Mouse (Mus musculus) lung, adult 2 months (tissue): ENCODE measurements around the gene Cd163. TPM values are rescaled to one million over a fixed set of nuclear protein-coding genes. Genes with fewer than 3 reads are reported as not detected.

Experiments
- DNase-seq: peaks from one replicate; pipeline ENCODE4 v3.0.0; 2022
- H3K4me1 ChIP-seq: fragments of 200-500 bp; 2 replicates; pipeline ENCODE4 v1.6.1; 2011; ENCODE audit warnings: low read length; ENCODE audit not compliant: control insufficient read depth, insufficient read depth
- H3K4me3 ChIP-seq: fragments of 200-500 bp; replicated peaks from 2 replicates; pipeline ENCODE3; 2011; ENCODE audit warnings: low read depth, mild to moderate bottlenecking, control low read depth, low read length; ENCODE audit errors: extremely low read depth
- CTCF ChIP-seq: fragments of 200-500 bp; IDR thresholded peaks from 2 replicates; pipeline ENCODE4 v1.5.1; 2011; ENCODE audit warnings: mild to moderate bottlenecking, low read length, control low read depth; ENCODE audit not compliant: insufficient read depth
- POLR2A ChIP-seq: fragments of 200-500 bp; IDR thresholded peaks from 2 replicates; pipeline ENCODE4 v1.6.1; 2011; ENCODE audit warnings: low read depth, mild to moderate bottlenecking, control low read depth, low read length, borderline replicate concordance; ENCODE audit errors: extremely low read depth
- WGBS: fragments of 180-500 bp; shearing (Covaris S2); methylation state at CpG from one replicate; pipeline ENCODE4 v1.1.7; 2018; 5-methylcytosine and 5-hydroxymethylcytosine counted together
- polyA plus RNA-seq: library from polyadenylated mRNA; depleted of rRNA; stranded (reverse); fragments of >200 nt; gene quantifications from 2 replicates; pipeline ENCODE4 v1.2.3, GENCODE M21; 2012; rRNA removed

Gene Cd163
- polyA plus RNA-seq, 1 experiment = 1.6 TPM

GRCm38 (mm10) chr6:124353246-124353645 is 48.8 kb downstream of the Cd163 start:
- no peak overlapping the region for H3K4me3 ChIP-seq
- no peak for DNase-seq
- TF ChIP-seq POLR2A (no peak), CTCF (no peak)
- no peaks in the 10 kb centered on the region for H3K4me1 ChIP-seq
- WGBS = 58% methylated on average over 2 of the region's 2 CpGs

DNA sequence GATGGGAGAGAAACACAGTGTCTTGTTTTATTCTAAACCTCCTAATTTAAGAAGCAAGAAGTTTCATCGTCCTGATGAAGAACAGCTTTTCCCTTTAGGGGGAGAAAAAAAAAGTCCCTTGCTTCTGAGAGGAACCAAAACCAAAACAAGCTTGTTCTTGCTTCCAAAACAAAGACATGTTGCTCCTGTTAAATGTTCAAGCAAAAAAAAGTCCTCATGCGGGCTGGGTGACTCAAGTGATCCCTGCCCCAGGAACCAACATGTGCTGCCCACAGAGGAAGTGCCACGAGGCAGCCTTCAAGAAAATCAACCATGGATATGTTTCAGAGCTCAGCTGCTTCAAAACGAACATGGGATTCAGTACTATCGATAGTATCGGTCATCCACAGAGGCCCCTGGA is 54.5 kb downstream of the Cd163 start:
- WGBS = 72% methylated on average over 6 of the region's 6 CpGs
- no peak for DNase-seq
- H3K4me3 ChIP-seq = no peak overlapping the region
- H3K4me1 ChIP-seq = no peaks in the 10 kb centered on the region
- TF ChIP-seq POLR2A (no peak), CTCF (no peak)

DNA sequence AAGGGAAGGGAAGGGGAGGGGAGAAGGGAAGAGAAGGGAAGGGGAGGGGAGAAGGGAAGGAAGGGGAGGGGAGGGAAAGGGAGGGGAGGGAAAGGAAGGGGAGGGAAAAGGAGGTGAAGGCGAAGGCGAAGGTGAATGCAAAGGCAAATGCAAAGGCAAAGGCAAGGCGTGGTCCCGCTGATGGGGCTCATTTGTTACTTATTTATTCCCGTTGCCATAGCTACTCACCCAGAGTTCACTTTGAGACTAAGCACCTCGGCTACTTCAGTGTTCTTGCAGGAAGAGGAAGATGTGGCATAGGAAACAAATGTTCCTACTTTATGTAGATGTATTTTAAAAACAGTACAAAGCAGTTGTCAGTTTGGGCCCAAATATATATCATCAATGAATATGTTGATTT is 56.1 kb downstream of the Cd163 start:
- WGBS = 52% methylated on average over 6 of the region's 6 CpGs
- Histone ChIP-seq H3K4me3 (no peak overlapping the region), H3K4me1 (no peaks in the 10 kb centered on the region)
- TF ChIP-seq POLR2A (no peak), CTCF (no peak)
- DNase-seq = no peak

DNA sequence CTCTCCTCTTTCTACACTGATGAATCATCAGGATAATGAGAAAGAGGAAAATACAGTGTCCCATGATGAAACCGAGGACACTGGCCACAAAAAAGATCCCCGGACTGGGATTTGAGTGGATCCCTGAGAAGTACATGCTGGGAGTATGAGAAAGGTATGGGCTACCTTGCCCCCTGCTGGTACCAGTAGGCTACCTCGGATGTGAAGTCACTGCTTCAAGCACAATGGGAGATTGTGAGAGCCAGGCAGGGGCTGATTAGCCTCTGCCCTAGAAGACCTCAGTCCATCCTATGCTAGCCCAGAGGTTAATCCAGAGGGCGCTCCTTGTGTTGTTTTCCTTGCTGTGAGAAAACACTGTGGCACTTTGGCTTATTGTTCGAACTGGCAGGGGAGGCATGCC is 59.9 kb downstream of the Cd163 start:
- H3K4me3 ChIP-seq = no peak overlapping the region
- no peaks in the 10 kb centered on the region for H3K4me1 ChIP-seq
- TF ChIP-seq CTCF = no peak
- no peak for TF ChIP-seq POLR2A
- DNase-seq = no peak
- WGBS = 50% methylated on average over 5 of the region's 5 CpGs

DNA sequence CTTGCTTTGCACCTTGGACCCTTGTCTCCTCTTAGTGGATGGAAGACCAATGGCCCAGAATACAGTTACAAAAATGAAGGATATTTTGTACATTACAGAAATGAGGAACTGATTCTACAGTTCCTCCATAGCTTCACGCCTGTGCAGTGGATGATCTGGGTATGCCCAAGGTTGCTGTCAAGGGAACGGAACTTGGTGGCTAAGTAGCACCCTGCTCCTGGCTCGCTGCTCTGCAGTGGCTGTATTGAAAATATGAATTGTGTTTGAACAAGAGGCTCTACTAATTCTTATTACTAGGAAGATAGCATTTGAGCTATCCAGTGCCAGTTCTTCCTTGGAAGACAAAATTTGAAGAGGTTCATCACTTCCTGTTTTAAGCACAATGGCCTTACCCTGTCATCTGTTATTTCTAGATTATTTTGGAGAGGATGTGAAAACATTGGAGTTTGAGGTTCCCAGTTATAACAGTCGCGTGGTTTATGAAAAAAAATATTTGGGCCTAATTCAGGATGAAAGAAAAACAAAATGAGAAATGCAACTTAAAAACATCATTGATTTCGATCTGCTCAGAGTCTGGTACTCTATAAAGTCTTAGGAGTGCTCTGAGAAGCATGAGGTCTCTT is 69.2 kb downstream of the Cd163 start:
- DNase-seq = no peak
- Histone ChIP-seq H3K4me1 (no peaks in the 10 kb centered on the region), H3K4me3 (no peak overlapping the region)
- TF ChIP-seq CTCF = no peak
- no peak for TF ChIP-seq POLR2A
- WGBS = 73% methylated on average over 6 of the region's 6 CpGs

DNA sequence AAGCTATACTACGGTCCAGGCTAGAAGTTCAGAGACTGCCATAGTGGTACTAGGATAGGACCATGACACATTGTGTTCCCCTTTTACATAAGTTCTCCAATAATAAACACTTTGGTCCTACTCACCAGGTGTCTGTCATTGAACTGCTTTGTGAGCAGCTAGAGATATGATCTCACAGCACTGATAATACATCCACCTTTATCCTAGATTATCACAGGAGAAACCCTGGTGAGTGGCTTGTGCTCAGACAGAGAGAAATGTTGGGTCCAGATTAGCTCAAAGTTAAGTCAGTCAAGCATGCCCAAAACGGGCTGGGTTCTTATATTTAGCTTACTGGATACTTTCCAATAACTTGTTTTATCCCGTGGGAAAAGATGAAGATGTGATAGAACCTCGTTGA is 70.2 kb downstream of the Cd163 start:
- Histone ChIP-seq H3K4me3 (no peak overlapping the region), H3K4me1 (no peaks in the 10 kb centered on the region)
- TF ChIP-seq POLR2A (no peak), CTCF (no peak)
- 53% methylated on average over 4 of the region's 4 CpGs for WGBS
- DNase-seq = no peak

- no peak for DNase-seq
- TF ChIP-seq POLR2A = no peak
- Histone ChIP-seq H3K4me3 (no peak overlapping the region), H3K4me1 (no peaks in the 10 kb centered on the region)
- WGBS = 37% methylated on average over 11 of the region's 11 CpGs
Observed at GRCm38 (mm10) chr6:124375435-124375884, 71.0 kb downstream of the Cd163 start.

- WGBS = 59% methylated on average over 5 of the region's 5 CpGs
- H3K4me1 ChIP-seq = no peaks in the 10 kb centered on the region
- no peak for TF ChIP-seq POLR2A
- no peak for TF ChIP-seq CTCF
- no peak for DNase-seq
- H3K4me3 ChIP-seq = no peak overlapping the region
Observed at GRCm38 (mm10) chr6:124376311-124376710, 71.9 kb downstream of the Cd163 start.

DNA sequence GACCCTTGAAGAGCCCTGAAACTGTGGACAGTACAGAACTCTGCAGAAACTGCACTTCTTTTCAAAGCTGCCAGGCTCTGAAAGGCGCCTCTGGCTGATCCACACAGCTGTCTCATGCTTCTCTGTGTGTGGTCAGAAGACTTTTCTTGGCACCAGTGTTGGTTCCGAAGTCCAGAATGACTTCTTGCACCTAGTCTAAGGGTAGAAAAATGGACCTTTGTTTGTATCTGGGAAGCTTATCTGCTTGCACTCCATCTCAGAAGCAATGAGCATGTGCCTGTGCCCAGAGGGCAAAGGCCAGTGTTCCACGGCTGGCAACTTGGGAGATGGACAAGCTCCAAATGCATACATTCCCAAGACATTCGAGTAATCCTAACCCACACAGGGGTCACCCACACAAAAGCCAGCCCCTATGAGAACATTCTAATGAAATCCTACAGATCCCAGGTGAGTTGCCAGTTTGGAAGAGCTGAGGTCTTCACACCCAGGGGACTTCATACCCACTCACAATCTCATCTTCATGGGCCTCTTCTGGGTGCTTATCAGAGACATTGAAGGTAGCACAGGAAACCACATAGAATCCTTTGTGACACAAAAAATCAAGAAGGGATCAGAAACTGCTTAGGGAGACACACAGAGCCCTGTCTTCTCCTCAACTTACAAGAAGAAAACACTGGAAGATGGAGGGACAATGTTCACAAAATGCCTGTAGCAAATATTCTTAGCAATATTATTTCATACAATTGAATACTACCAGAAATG is 73.2 kb downstream of the Cd163 start:
- WGBS = 55% methylated on average over 4 of the region's 4 CpGs
- Histone ChIP-seq H3K4me3 (no peak overlapping the region), H3K4me1 (no peaks in the 10 kb centered on the region)
- no peak for TF ChIP-seq CTCF
- TF ChIP-seq POLR2A = no peak
- no peak for DNase-seq

GRCm38 (mm10) chr6:124379331-124379730 is 74.9 kb downstream of the Cd163 start:
- no peak for TF ChIP-seq POLR2A
- TF ChIP-seq CTCF = peak; percentile 42; the same call in 1 of the 2 replicates
- peak; percentile 18 for DNase-seq
- WGBS = 31% methylated on average over 10 of the region's 10 CpGs

More at GRCm38 (mm10) chr6:124379331-124379730, 74.9 kb downstream of the Cd163 start:
- no peak overlapping the region for H3K4me3 ChIP-seq
- H3K4me1 ChIP-seq = no peaks in the 10 kb centered on the region

Other genes starting within 250 kb of the Cd163 start
- not detected in 2 replicates for gene Vmn2r27, start 72.8 kb upstream of the Cd163 start, polyA plus RNA-seq
- gene Pex5, start 110.4 kb downstream of the Cd163 start, polyA plus RNA-seq = 24.2 and 31.2 TPM in 2 replicates
- gene Clstn3, start 160.1 kb downstream of the Cd163 start, polyA plus RNA-seq = 3.2 and 9.1 TPM in 2 replicates
- gene C1rl, start 188.5 kb downstream of the Cd163 start, polyA plus RNA-seq = 4.6 and 5.9 TPM in 2 replicates
- gene C1ra, start 207.7 kb downstream of the Cd163 start, polyA plus RNA-seq = 47.2 and 58.0 TPM in 2 replicates
- gene C1s1, start 237.7 kb downstream of the Cd163 start, polyA plus RNA-seq = 58.4 and 101 TPM in 2 replicates